Mouse (Mus musculus) neural tube, embryonic 11.5 days (tissue): ENCODE results near the gene Gcm1. TPM values are rescaled to one million over a fixed set of nuclear protein-coding genes. Genes with fewer than 3 reads are reported as not detected.

Source experiments
- ATAC-seq: fragments of 200-750 bp; cut with Nextera tagmentation; 2 replicates; pipeline ENCODE4 v1.8.0; 2017; ENCODE audit warnings: moderate number of reproducible peaks, mild to moderate bottlenecking, moderate TSS enrichment, moderate library complexity; ENCODE audit not compliant: insufficient read depth, low FRiP score, low TSS enrichment
- DNase-seq: peaks from one replicate; pipeline ENCODE4 v3.0.0-alpha.2; 2015; ENCODE audit warnings: low spot score
- H3K27ac ChIP-seq: fragments of 300-500 bp; sonication (generic); 2 replicates; pipeline ENCODE4 v1.5.1; 2014; ENCODE audit warnings: low read depth, mild to moderate bottlenecking, low read length
- H3K27me3 ChIP-seq: fragments of 300-500 bp; sonication (generic); 2 replicates; pipeline ENCODE4 v1.6.1; 2014; ENCODE audit warnings: mild to moderate bottlenecking, low read length, mixed read lengths; ENCODE audit not compliant: control insufficient read depth, insufficient read depth
- H3K36me3 ChIP-seq: fragments of 300-500 bp; sonication (generic); 2 replicates; pipeline ENCODE4 v1.6.1; 2014; ENCODE audit warnings: mild to moderate bottlenecking, low read length, moderate library complexity, mixed read lengths; ENCODE audit not compliant: control insufficient read depth, insufficient read depth
- H3K4me1 ChIP-seq: fragments of 300-500 bp; sonication (generic); 2 replicates; pipeline ENCODE4 v1.6.1; 2014; ENCODE audit warnings: low read length, mixed read lengths; ENCODE audit not compliant: control insufficient read depth, insufficient read depth
- H3K4me2 ChIP-seq: fragments of 300-500 bp; sonication (generic); 2 replicates; pipeline ENCODE4 v1.6.1; 2014; ENCODE audit warnings: low read depth, mild to moderate bottlenecking, moderate library complexity
- H3K4me3 ChIP-seq: fragments of 300-500 bp; sonication (generic); 2 replicates; pipeline ENCODE4 v1.5.1; 2014; ENCODE audit warnings: low read depth, low read length
- H3K9ac ChIP-seq: fragments of 300-500 bp; sonication (generic); 2 replicates; pipeline ENCODE4 v1.6.1; 2014; ENCODE audit warnings: mild to moderate bottlenecking, low read length
- H3K9me3 ChIP-seq: fragments of 300-500 bp; sonication (generic); 2 replicates; pipeline ENCODE4 v1.6.1; 2016; ENCODE audit warnings: low read length; ENCODE audit not compliant: control insufficient read depth
- WGBS: fragments of 180-500 bp; shearing (Covaris S2); extraction: QIAGEN DNeasy Blood & Tissue Kit; methylation state at CpG from one replicate; pipeline ENCODE4 v1.1.7; 2014; 5-methylcytosine and 5-hydroxymethylcytosine counted together
- polyA plus RNA-seq: library from polyadenylated mRNA; unstranded; fragments of >200 nt; fragmentation: Nextera tagmentation; extraction: Ambion mirVana; gene quantifications from 2 replicates; pipeline ENCODE4 v1.2.1, GENCODE M21; 2014

Gene Gcm1
- polyA plus RNA-seq, 1 experiment from 2014 or later = not detected

GRCm38 (mm10) chr9:78035296-78035695, 16.4 kb upstream of the Gcm1 start:
- Histone ChIP-seq H3K27me3 (no peaks in the 10 kb centered on the region), H3K9me3 (no peaks in the 10 kb centered on the region), H3K27ac (no peak overlapping the region), H3K9ac (no peak overlapping the region), H3K4me3 (no peak overlapping the region), H3K4me1 (no peaks in the 10 kb centered on the region), H3K36me3 (no peaks in the 10 kb centered on the region), H3K4me2 (no peak overlapping the region)
- no peak for DNase-seq
- WGBS = 87% methylated on average over 5 of the region's 5 CpGs
- ATAC-seq = no peak

- no peak for ATAC-seq
- no peaks in the 10 kb centered on the region for H3K9me3 ChIP-seq
- DNase-seq = no peak
- H3K27me3 ChIP-seq = no peaks in the 10 kb centered on the region
- H3K4me1 ChIP-seq = no peaks in the 10 kb centered on the region
- no peak overlapping the region for H3K4me3 ChIP-seq
- no peaks in the 10 kb centered on the region for H3K36me3 ChIP-seq
- H3K9ac ChIP-seq = no peak overlapping the region
- H3K27ac ChIP-seq = no peak overlapping the region
- 89% methylated on average over 8 of the region's 8 CpGs for WGBS
- no peak overlapping the region for H3K4me2 ChIP-seq
Measured at GRCm38 (mm10) chr9:78035831-78036230, 15.9 kb upstream of the Gcm1 start.

- no peaks in the 10 kb centered on the region for H3K9me3 ChIP-seq
- ATAC-seq = no peak
- no peak overlapping the region for H3K4me2 ChIP-seq
- H3K4me1 ChIP-seq = no peaks in the 10 kb centered on the region
- H3K9ac ChIP-seq = no peak overlapping the region
- H3K27me3 ChIP-seq = no peaks in the 10 kb centered on the region
- DNase-seq = peak; percentile 87
- WGBS = 36% methylated on average over 18 of the region's 18 CpGs
- H3K27ac ChIP-seq = no peak overlapping the region
- no peaks in the 10 kb centered on the region for H3K36me3 ChIP-seq
- no peak overlapping the region for H3K4me3 ChIP-seq
Measured at GRCm38 (mm10) chr9:78038755-78039489, 12.8 kb upstream of the Gcm1 start.

- Histone ChIP-seq H3K9me3 (no peaks in the 10 kb centered on the region), H3K27ac (no peak overlapping the region), H3K4me3 (no peak overlapping the region), H3K36me3 (no peaks in the 10 kb centered on the region), H3K4me2 (no peak overlapping the region), H3K27me3 (no peaks in the 10 kb centered on the region), H3K4me1 (no peaks in the 10 kb centered on the region), H3K9ac (no peak overlapping the region)
- 84% methylated on average over 6 of the region's 6 CpGs for WGBS
- no peak for DNase-seq
- no peak for ATAC-seq
Measured at GRCm38 (mm10) chr9:78045171-78045570, 6.6 kb upstream of the Gcm1 start.

GRCm38 (mm10) chr9:78046755-78047154, 5.0 kb upstream of the Gcm1 start:
- H3K4me2 ChIP-seq = no peak overlapping the region
- DNase-seq = no peak
- H3K27ac ChIP-seq = no peak overlapping the region
- no peaks in the 10 kb centered on the region for H3K9me3 ChIP-seq
- 55% methylated on average over 20 of the region's 20 CpGs for WGBS
- ATAC-seq = no peak
- no peak overlapping the region for H3K4me3 ChIP-seq
- no peaks in the 10 kb centered on the region for H3K4me1 ChIP-seq
- H3K36me3 ChIP-seq = no peaks in the 10 kb centered on the region
- H3K27me3 ChIP-seq = no peaks in the 10 kb centered on the region
- no peak overlapping the region for H3K9ac ChIP-seq

- Histone ChIP-seq H3K9ac (no peak overlapping the region), H3K9me3 (no peaks in the 10 kb centered on the region), H3K27ac (no peak overlapping the region), H3K4me1 (no peaks in the 10 kb centered on the region), H3K27me3 (no peaks in the 10 kb centered on the region), H3K4me2 (no peak overlapping the region), H3K36me3 (no peaks in the 10 kb centered on the region), H3K4me3 (no peak overlapping the region)
- ATAC-seq = no peak
- 53% methylated on average over 5 of the region's 5 CpGs for WGBS
- DNase-seq = no peak
Measured at GRCm38 (mm10) chr9:78050452-78050970, 1.2 kb upstream of the Gcm1 start.

GRCm38 (mm10) chr9:78053821-78054220, 2.1 kb downstream of the Gcm1 start:
- 72% methylated on average over 8 of the region's 8 CpGs for WGBS
- ATAC-seq = no peak
- no peak overlapping the region for H3K4me3 ChIP-seq
- no peaks in the 10 kb centered on the region for H3K27me3 ChIP-seq
- H3K9ac ChIP-seq = no peak overlapping the region
- H3K9me3 ChIP-seq = no peaks in the 10 kb centered on the region
- H3K4me1 ChIP-seq = no peaks in the 10 kb centered on the region
- no peaks in the 10 kb centered on the region for H3K36me3 ChIP-seq
- no peak for DNase-seq
- no peak overlapping the region for H3K27ac ChIP-seq
- H3K4me2 ChIP-seq = no peak overlapping the region

- ATAC-seq (no peak), DNase-seq (no peak)
- Histone ChIP-seq H3K27ac (no peak overlapping the region), H3K9me3 (no peaks in the 10 kb centered on the region), H3K4me3 (no peak overlapping the region), H3K4me1 (no peaks in the 10 kb centered on the region), H3K27me3 (no peaks in the 10 kb centered on the region), H3K36me3 (no peaks in the 10 kb centered on the region), H3K4me2 (no peak overlapping the region), H3K9ac (no peak overlapping the region)
- 80% methylated on average over 3 of the region's 3 CpGs for WGBS
Measured at GRCm38 (mm10) chr9:78054298-78054697, 2.6 kb downstream of the Gcm1 start.

- Histone ChIP-seq H3K36me3 (no peaks in the 10 kb centered on the region), H3K9ac (no peak overlapping the region), H3K4me1 (no peaks in the 10 kb centered on the region), H3K4me3 (no peak overlapping the region), H3K9me3 (no peaks in the 10 kb centered on the region), H3K27ac (no peak overlapping the region), H3K4me2 (no peak overlapping the region), H3K27me3 (no peaks in the 10 kb centered on the region)
- DNase-seq (no peak), ATAC-seq (no peak)
- WGBS = 90% methylated on average over 16 of the region's 16 CpGs
Measured at GRCm38 (mm10) chr9:78059525-78060120, 7.9 kb downstream of the Gcm1 start.
